ENCODE assay signal across 20 mouse cellular contexts in the genomic region with DNA sequence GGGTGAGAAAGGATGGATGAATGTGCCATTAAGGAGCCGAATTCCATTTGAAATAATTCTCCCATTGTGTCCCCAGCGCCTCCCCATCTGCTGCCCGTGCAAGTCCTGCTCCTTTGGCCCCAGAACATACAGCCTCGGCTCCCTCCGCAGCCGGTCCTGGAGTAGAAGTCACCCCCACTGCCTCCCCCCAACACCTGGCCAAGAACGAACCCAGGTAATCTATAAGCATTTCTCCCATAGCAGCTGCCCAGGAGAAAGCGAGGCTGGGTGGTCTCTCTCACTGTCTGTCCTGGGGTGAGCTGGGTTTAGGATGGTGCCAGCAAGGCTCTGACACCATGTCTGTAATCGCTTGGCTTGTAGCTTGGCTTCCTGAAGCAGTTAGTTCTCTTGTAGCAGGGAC.
DNase-seq lines count a peak whose midpoint lies in the region; ATAC-seq and TF ChIP-seq lines count a peak whose summit lies in the region.
"Had no signal": no experiment of that assay in that cellular context is flagged by ENCODE, and none has a peak within 500 bp of the region (broad histone marks: within the 10 kb centered on the region; RNA-seq: fewer than 3 reads in every experiment).

No protein-coding gene starts in this region.

- TF ChIP-seq CTCF in gastrocnemius, adult 2 months (IDR thresholded peaks at IDR 0.05) = no peak

- H3K27ac ChIP-seq in gastrocnemius, adult 2 months = peak overlapping the region; percentile 81
- peak overlapping the region; percentile 70 for H3K27ac ChIP-seq in hindbrain, embryonic 10.5 days
- H3K27ac ChIP-seq in hindbrain, embryonic 12.5 days = no peak overlapping the region
- peak overlapping the region; percentile 57; the same call in 1 of the 2 replicates for H3K27ac ChIP-seq in neural tube, embryonic 13.5 days (replicated peaks)
- H3K27ac ChIP-seq: embryonic facial prominence, embryonic 15.5 days; limb, embryonic 12.5 days had no signal

- intact Hi-C loops in gastrocnemius, adult 2 months (cut with DNase I) = loop anchor here (5.0 kb wide), 1 partner anchor 67 kb away; no protein-coding TSS in a partner anchor

- no peaks in the 10 kb centered on the region for H3K9me3 ChIP-seq in hindbrain, embryonic 10.5 days
- no peaks in the 10 kb centered on the region for H3K9me3 ChIP-seq in hindbrain, embryonic 12.5 days (replicated peaks)
- no peaks in the 10 kb centered on the region for H3K9me3 ChIP-seq in neural tube, embryonic 13.5 days
- H3K9me3 ChIP-seq: embryonic facial prominence, embryonic 15.5 days had no signal

- WGBS in hindbrain, embryonic 10.5 days = 78% methylated on average over 9 of the region's 9 CpGs
- WGBS in hindbrain, embryonic 12.5 days = 69% methylated on average over 9 of the region's 9 CpGs
- WGBS in neural tube, embryonic 13.5 days = 50% methylated on average over 9 of the region's 9 CpGs

- H3K4me3 ChIP-seq in gastrocnemius, adult 2 months = peak overlapping the region; percentile 24
- no peak overlapping the region for H3K4me3 ChIP-seq in hindbrain, embryonic 10.5 days
- H3K4me3 ChIP-seq in hindbrain, embryonic 12.5 days = no peak overlapping the region
- H3K4me3 ChIP-seq in neural tube, embryonic 13.5 days = no peak overlapping the region
- H3K4me3 ChIP-seq: embryonic facial prominence, embryonic 15.5 days; limb, embryonic 12.5 days; megakaryocyte, embryonic 14.5 days had no signal

- no peak for DNase-seq in gastrocnemius, adult 2 months
- no peak for DNase-seq in gastrocnemius, postnatal 4 days (ENCODE audit: low spot score in 2 of 2)
- DNase-seq in hindbrain, embryonic 10.5 days (ENCODE audit: low spot score) = no peak
- no peak for DNase-seq in neural tube, embryonic 10.5 days (ENCODE audit: extremely low spot score, low spot score)
- DNase-seq in cerebellum, adult 18-20 months = no peak
- DNase-seq: adrenal gland, postnatal 25 days; gastrocnemius, postnatal 14 days; kidney, postnatal 36 days; layer of hippocampus, postnatal 36 days; lung, postnatal 36 days; thymus, postnatal 36 days had no signal

- H3K36me3 ChIP-seq in hindbrain, embryonic 10.5 days = peaks cover 25% of the 10 kb centered on the region
- H3K36me3 ChIP-seq in hindbrain, embryonic 12.5 days = no peaks in the 10 kb centered on the region
- no peaks in the 10 kb centered on the region for H3K36me3 ChIP-seq in neural tube, embryonic 13.5 days

- peaks cover 51% of the 10 kb centered on the region for H3K4me1 ChIP-seq in hindbrain, embryonic 10.5 days (replicated peaks)
- H3K4me1 ChIP-seq in hindbrain, embryonic 12.5 days = peaks cover 46% of the 10 kb centered on the region
- H3K4me1 ChIP-seq in neural tube, embryonic 13.5 days (replicated peaks) = peaks cover 68% of the 10 kb centered on the region

- no peak overlapping the region for H3K9ac ChIP-seq in hindbrain, embryonic 12.5 days
- H3K9ac ChIP-seq in neural tube, embryonic 13.5 days = 0 out of 2 replicates have a peak overlapping the region, but pooled peaks have one; percentile 31
- H3K9ac ChIP-seq: embryonic facial prominence, embryonic 15.5 days; limb, embryonic 12.5 days; liver, postnatal 0 days had no signal

- no peaks in the 10 kb centered on the region for H3K27me3 ChIP-seq in hindbrain, embryonic 10.5 days (ENCODE audit: insufficient read depth, poor library complexity, severe bottlenecking)
- H3K27me3 ChIP-seq in hindbrain, embryonic 12.5 days = no peaks in the 10 kb centered on the region
- H3K27me3 ChIP-seq in neural tube, embryonic 13.5 days = no peaks in the 10 kb centered on the region
- H3K27me3 ChIP-seq: embryonic facial prominence, embryonic 15.5 days; limb, embryonic 12.5 days had no signal

- H3K4me2 ChIP-seq in hindbrain, embryonic 12.5 days (replicated peaks) = no peak overlapping the region
- H3K4me2 ChIP-seq in neural tube, embryonic 13.5 days = no peak overlapping the region
- H3K4me2 ChIP-seq: embryonic facial prominence, embryonic 15.5 days; heart, embryonic 11.5 days; limb, embryonic 12.5 days; liver, embryonic 11.5 days had no signal

- no peak for ATAC-seq in hindbrain, embryonic 12.5 days (ENCODE audit: low FRiP score)
- no peak for ATAC-seq in neural tube, embryonic 13.5 days (ENCODE audit: low read depth)
- ATAC-seq: intestine, postnatal 0 days had no signal
